Mouse (Mus musculus): ENCODE measurements around the gene Psen2. TPM values are rescaled to one million over a fixed set of nuclear protein-coding genes. Genes with fewer than 3 reads are reported as not detected.

Gene Psen2
- total RNA-seq, 1 experiment: 13.6 TPM

DNA sequence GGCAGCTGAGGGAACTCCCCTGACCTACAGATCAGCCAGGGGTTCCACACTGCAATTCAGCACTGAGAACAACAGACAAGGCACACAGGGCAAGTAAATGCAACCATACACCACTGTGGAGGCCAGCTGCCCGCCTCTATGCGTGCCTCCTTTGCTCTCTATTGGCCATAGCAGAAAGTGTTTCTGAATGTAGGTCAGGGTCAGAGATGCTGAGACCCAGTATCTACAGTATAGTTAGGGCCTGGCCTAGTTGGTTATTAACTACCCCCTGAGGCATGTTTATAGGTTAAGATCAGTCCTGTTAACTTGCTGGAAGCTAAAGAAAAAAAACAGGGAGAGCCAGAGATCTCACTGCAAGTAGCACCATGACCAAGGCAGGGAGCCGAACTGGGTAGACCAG is 80.5 kb downstream of the Psen2 start:
- no peak for DNase-seq (ENCODE audit: low read depth, low spot score)
- Histone ChIP-seq H3K4me1 (ENCODE audit: control insufficient read depth in 2 of 2, insufficient read depth in 2 of 2, low read length in 2 of 2, poor library complexity in 1 of 2) (no peaks in the 10 kb centered on the region), H3K9me3 (ENCODE audit: control insufficient read depth, insufficient read depth, low read depth, low read length) (no peaks in the 10 kb centered on the region), H3K36me3 (ENCODE audit: control insufficient read depth, insufficient read depth, low read length, poor library complexity, severe bottlenecking) (no peaks in the 10 kb centered on the region), H3K27ac (ENCODE audit: insufficient read depth, low read depth, low read length, poor library complexity, severe bottlenecking) (no peak overlapping the region), H3K4me3 (ENCODE audit: insufficient read depth in 1 of 2, low read depth in 1 of 2, low read length in 2 of 2, poor library complexity in 1 of 2, severe bottlenecking in 1 of 2) (no peak overlapping the region), H3K9ac (ENCODE audit: insufficient read depth, low read depth, low read length, poor library complexity, severe bottlenecking) (no peak overlapping the region)
- TF ChIP-seq MAFK (IDR thresholded peaks at IDR 0.05; ENCODE audit: insufficient read depth, low read depth, low read length) (no peak), HCFC1 (IDR thresholded peaks at IDR 0.05; ENCODE audit: borderline replicate concordance, insufficient read depth, low read length) (no peak), ZC3H11A (IDR thresholded peaks at IDR 0.05; ENCODE audit: borderline replicate concordance, low read depth, low read length) (no peak), CHD2 (IDR thresholded peaks at IDR 0.05; ENCODE audit: low read depth, low read length) (no peak), ZNF384 (IDR thresholded peaks at IDR 0.05; ENCODE audit: low read depth, low read length) (no peak)
- in situ Hi-C loops (cut with MboI; ENCODE audit: low sequenced_read_pairs in 2 of 2, unreplicated experiment in 2 of 2): no loop called here

DNA sequence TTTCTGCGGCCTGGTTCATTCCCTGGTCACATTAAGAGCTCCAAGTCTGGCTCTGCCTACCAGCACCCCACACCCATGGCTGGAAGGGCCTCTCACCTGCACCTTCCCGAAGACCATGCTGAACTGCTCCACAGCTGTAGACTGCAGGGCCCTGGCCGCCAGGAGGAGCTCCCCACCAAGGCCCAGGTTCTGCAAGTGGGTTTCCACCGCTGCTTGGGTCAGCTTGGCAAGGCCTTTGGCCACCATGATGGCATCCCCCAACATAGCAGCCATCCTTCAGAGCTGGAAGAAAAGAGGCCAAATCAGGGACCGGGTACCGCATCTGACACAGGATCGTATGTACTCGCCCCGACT is 81.3 kb downstream of the Psen2 start:
- H3K4me3 ChIP-seq (ENCODE audit: insufficient read depth in 1 of 2, low read depth in 1 of 2, low read length in 2 of 2, poor library complexity in 1 of 2, severe bottlenecking in 1 of 2): no peak overlapping the region
- no peaks in the 10 kb centered on the region for H3K4me1 ChIP-seq (ENCODE audit: control insufficient read depth in 2 of 2, insufficient read depth in 2 of 2, low read length in 2 of 2, poor library complexity in 1 of 2)
- H3K27ac ChIP-seq (ENCODE audit: insufficient read depth, low read depth, low read length, poor library complexity, severe bottlenecking): no peak overlapping the region
- no peak for DNase-seq (ENCODE audit: low read depth, low spot score)
- TF ChIP-seq MAFK (IDR thresholded peaks at IDR 0.05; ENCODE audit: insufficient read depth, low read depth, low read length) (no peak), CHD2 (IDR thresholded peaks at IDR 0.05; ENCODE audit: low read depth, low read length) (no peak), ZNF384 (IDR thresholded peaks at IDR 0.05; ENCODE audit: low read depth, low read length) (no peak), ZC3H11A (IDR thresholded peaks at IDR 0.05; ENCODE audit: borderline replicate concordance, low read depth, low read length) (no peak), HCFC1 (IDR thresholded peaks at IDR 0.05; ENCODE audit: borderline replicate concordance, insufficient read depth, low read length) (no peak)
- in situ Hi-C loops (cut with MboI; ENCODE audit: low sequenced_read_pairs in 2 of 2, unreplicated experiment in 2 of 2): no loop called here
- no peaks in the 10 kb centered on the region for H3K36me3 ChIP-seq (ENCODE audit: control insufficient read depth, insufficient read depth, low read length, poor library complexity, severe bottlenecking)
- H3K9me3 ChIP-seq (ENCODE audit: control insufficient read depth, insufficient read depth, low read depth, low read length): no peaks in the 10 kb centered on the region
- no peak overlapping the region for H3K9ac ChIP-seq (ENCODE audit: insufficient read depth, low read depth, low read length, poor library complexity, severe bottlenecking)

DNA sequence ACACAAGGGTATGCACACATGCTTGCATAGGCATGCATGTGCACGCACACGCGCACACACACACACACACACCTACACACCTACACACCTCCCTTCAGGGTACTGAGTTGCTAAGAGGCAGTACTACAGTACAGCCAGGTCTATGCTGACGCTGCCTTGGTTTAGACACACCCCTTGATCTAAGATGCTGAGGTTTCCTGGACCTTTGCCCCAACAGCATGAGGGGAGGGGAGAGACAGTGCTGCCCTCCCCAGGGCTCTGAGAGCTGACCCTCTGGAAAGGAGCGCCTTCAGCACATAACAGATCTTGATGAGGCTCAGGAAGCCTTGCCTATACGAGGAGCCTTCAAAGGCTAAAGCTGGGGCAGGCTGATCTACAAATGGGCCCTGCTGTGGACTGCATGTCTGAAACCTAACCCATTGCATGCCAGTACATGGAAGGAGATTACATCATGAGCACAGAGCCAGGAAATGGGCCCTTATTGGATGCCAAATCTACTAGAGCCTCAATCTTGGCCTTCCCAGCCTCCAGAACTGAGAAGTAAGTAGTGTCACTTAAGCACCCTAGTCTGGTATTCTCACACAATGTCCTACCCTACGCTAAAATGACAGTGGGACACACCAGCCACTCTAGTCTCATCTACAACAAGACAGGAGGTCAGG is 81.8 kb downstream of the Psen2 start:
- in situ Hi-C loops (cut with MboI; ENCODE audit: low sequenced_read_pairs in 2 of 2, unreplicated experiment in 2 of 2): no loop called here
- no peak for DNase-seq (ENCODE audit: low read depth, low spot score)
- Histone ChIP-seq H3K4me1 (ENCODE audit: control insufficient read depth in 2 of 2, insufficient read depth in 2 of 2, low read length in 2 of 2, poor library complexity in 1 of 2) (no peaks in the 10 kb centered on the region), H3K27ac (ENCODE audit: insufficient read depth, low read depth, low read length, poor library complexity, severe bottlenecking) (no peak overlapping the region), H3K4me3 (ENCODE audit: insufficient read depth in 1 of 2, low read depth in 1 of 2, low read length in 2 of 2, poor library complexity in 1 of 2, severe bottlenecking in 1 of 2) (no peak overlapping the region), H3K36me3 (ENCODE audit: control insufficient read depth, insufficient read depth, low read length, poor library complexity, severe bottlenecking) (no peaks in the 10 kb centered on the region), H3K9ac (ENCODE audit: insufficient read depth, low read depth, low read length, poor library complexity, severe bottlenecking) (no peak overlapping the region), H3K9me3 (ENCODE audit: control insufficient read depth, insufficient read depth, low read depth, low read length) (no peaks in the 10 kb centered on the region)
- TF ChIP-seq HCFC1 (IDR thresholded peaks at IDR 0.05; ENCODE audit: borderline replicate concordance, insufficient read depth, low read length): no peak
- TF ChIP-seq CHD2 (IDR thresholded peaks at IDR 0.05; ENCODE audit: low read depth, low read length): no peak
- TF ChIP-seq ZNF384 (IDR thresholded peaks at IDR 0.05; ENCODE audit: low read depth, low read length): no peak
- no peak for TF ChIP-seq MAFK (IDR thresholded peaks at IDR 0.05; ENCODE audit: insufficient read depth, low read depth, low read length)
- no peak for TF ChIP-seq ZC3H11A (IDR thresholded peaks at IDR 0.05; ENCODE audit: borderline replicate concordance, low read depth, low read length)

DNA sequence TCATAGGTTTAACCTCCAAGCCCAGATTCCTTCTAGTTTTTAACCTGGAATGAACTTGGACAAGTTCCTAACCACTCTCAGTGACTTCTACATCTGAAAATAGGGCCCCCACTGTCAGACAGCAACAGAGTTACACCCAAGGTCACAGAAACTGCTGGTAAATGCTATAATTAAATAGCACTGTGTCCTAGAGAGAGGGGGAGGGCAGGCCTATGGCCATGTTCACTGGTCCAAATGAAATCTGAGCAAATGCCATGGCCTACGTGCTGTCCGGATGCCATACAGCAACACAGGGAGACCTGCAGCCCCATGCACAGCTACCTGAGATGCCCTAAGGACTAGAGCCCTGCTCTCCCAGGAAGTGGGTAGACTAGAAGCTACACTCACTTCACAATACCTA is 83.4 kb downstream of the Psen2 start:
- Histone ChIP-seq H3K9me3 (ENCODE audit: control insufficient read depth, insufficient read depth, low read depth, low read length) (no peaks in the 10 kb centered on the region), H3K4me3 (ENCODE audit: insufficient read depth in 1 of 2, low read depth in 1 of 2, low read length in 2 of 2, poor library complexity in 1 of 2, severe bottlenecking in 1 of 2) (no peak overlapping the region), H3K4me1 (ENCODE audit: control insufficient read depth in 2 of 2, insufficient read depth in 2 of 2, low read length in 2 of 2, poor library complexity in 1 of 2) (no peaks in the 10 kb centered on the region), H3K9ac (ENCODE audit: insufficient read depth, low read depth, low read length, poor library complexity, severe bottlenecking) (no peak overlapping the region), H3K27ac (ENCODE audit: insufficient read depth, low read depth, low read length, poor library complexity, severe bottlenecking) (no peak overlapping the region), H3K36me3 (ENCODE audit: control insufficient read depth, insufficient read depth, low read length, poor library complexity, severe bottlenecking) (no peaks in the 10 kb centered on the region)
- in situ Hi-C loops (cut with MboI; ENCODE audit: low sequenced_read_pairs in 2 of 2, unreplicated experiment in 2 of 2): no loop called here
- TF ChIP-seq ZC3H11A (IDR thresholded peaks at IDR 0.05; ENCODE audit: borderline replicate concordance, low read depth, low read length) (no peak), MAFK (IDR thresholded peaks at IDR 0.05; ENCODE audit: insufficient read depth, low read depth, low read length) (no peak), ZNF384 (IDR thresholded peaks at IDR 0.05; ENCODE audit: low read depth, low read length) (no peak), CHD2 (IDR thresholded peaks at IDR 0.05; ENCODE audit: low read depth, low read length) (no peak), HCFC1 (IDR thresholded peaks at IDR 0.05; ENCODE audit: borderline replicate concordance, insufficient read depth, low read length) (no peak)
- DNase-seq (ENCODE audit: low read depth, low spot score): no peak

Data from ES-E14 (cell line).